Mouse (Mus musculus) bone marrow, adult 2 months (tissue): ENCODE measurements around the gene Hdgfl2.

Experiments
- CTCF ChIP-seq: fragments of 200-500 bp; IDR thresholded peaks from 2 replicates; pipeline ENCODE4 v1.5.1; 2011; ENCODE audit warnings: low read length, control low read depth; ENCODE audit not compliant: control insufficient read depth, insufficient read depth
- POLR2A ChIP-seq: fragments of 200-500 bp; IDR thresholded peaks from 2 replicates; pipeline ENCODE4 v1.6.1; 2011; ENCODE audit warnings: low read depth, mild to moderate bottlenecking, control low read depth, low read length, borderline replicate concordance; ENCODE audit not compliant: control insufficient read depth

GRCm38 (mm10) chr17:56098711-56099572 is 19.5 kb downstream of the Hdgfl2 start:
- TF ChIP-seq POLR2A = no peak
- TF ChIP-seq CTCF = no peak
